Mouse (Mus musculus): ENCODE results near the gene Olfr750. TPM values are rescaled to one million over a fixed set of nuclear protein-coding genes. Genes with fewer than 3 reads are reported as not detected.

Gene Olfr750
- total and polyA plus RNA-seq, 2 experiments from 2014 or later: 0.05 TPM; not detected in 1

GRCm38 (mm10) chr14:51081035-51081434 is 6.8 kb upstream of the Olfr750 start:
- TF ChIP-seq CTCF (IDR thresholded peaks at IDR 0.05; ENCODE audit: low read depth): no peak
- no peak overlapping the region for H3K4me2 ChIP-seq (ENCODE audit: low read depth, low read length)
- no peaks in the 10 kb centered on the region for H3K9me3 ChIP-seq (ENCODE audit: low read length)
- WGBS: 93% methylated on average over 2 of the region's 2 CpGs
- no peaks in the 10 kb centered on the region for H3K4me1 ChIP-seq (ENCODE audit: insufficient read depth, low read length)
- H3K4me3 ChIP-seq (ENCODE audit: low read length): no peak overlapping the region
- H3K27ac ChIP-seq: no peak overlapping the region
- no peaks in the 10 kb centered on the region for H3K27me3 ChIP-seq (ENCODE audit: insufficient read depth, low read length)
- no peak for ATAC-seq
- no peak overlapping the region for H3K9ac ChIP-seq (replicated peaks; ENCODE audit: low read length)
- DNase-seq (ENCODE audit: low spot score): no peak
- no peaks in the 10 kb centered on the region for H3K36me3 ChIP-seq (ENCODE audit: insufficient read depth, low read length)

GRCm38 (mm10) chr14:51079180-51079579 is 4.9 kb upstream of the Olfr750 start:
- no peak overlapping the region for H3K4me2 ChIP-seq (ENCODE audit: low read depth, low read length)
- TF ChIP-seq CTCF (IDR thresholded peaks at IDR 0.05; ENCODE audit: low read depth): no peak
- no peak for ATAC-seq
- no peaks in the 10 kb centered on the region for H3K36me3 ChIP-seq (ENCODE audit: insufficient read depth, low read length)
- no peaks in the 10 kb centered on the region for H3K4me1 ChIP-seq (ENCODE audit: insufficient read depth, low read length)
- H3K27ac ChIP-seq: no peak overlapping the region
- H3K9ac ChIP-seq (replicated peaks; ENCODE audit: low read length): no peak overlapping the region
- 92% methylated on average over 1 of the region's 1 CpGs for WGBS
- DNase-seq (ENCODE audit: low spot score): no peak
- no peaks in the 10 kb centered on the region for H3K27me3 ChIP-seq (ENCODE audit: insufficient read depth, low read length)
- H3K9me3 ChIP-seq (ENCODE audit: low read length): no peaks in the 10 kb centered on the region
- H3K4me3 ChIP-seq (ENCODE audit: low read length): no peak overlapping the region

- no peak overlapping the region for H3K27ac ChIP-seq
- H3K9me3 ChIP-seq (ENCODE audit: low read length): no peaks in the 10 kb centered on the region
- DNase-seq (ENCODE audit: low spot score): peak; percentile 46
- no peaks in the 10 kb centered on the region for H3K36me3 ChIP-seq (ENCODE audit: insufficient read depth, low read length)
- no peak overlapping the region for H3K4me2 ChIP-seq (ENCODE audit: low read depth, low read length)
- WGBS: 91% methylated on average over 2 of the region's 2 CpGs
- no peaks in the 10 kb centered on the region; the same call in 1 of the 2 replicates for H3K4me1 ChIP-seq (ENCODE audit: insufficient read depth, low read length)
- no peak for ATAC-seq
- TF ChIP-seq CTCF (IDR thresholded peaks at IDR 0.05; ENCODE audit: low read depth): peak; percentile 43
- H3K4me3 ChIP-seq (ENCODE audit: low read length): no peak overlapping the region
- no peak overlapping the region for H3K9ac ChIP-seq (replicated peaks; ENCODE audit: low read length)
- no peaks in the 10 kb centered on the region for H3K27me3 ChIP-seq (ENCODE audit: insufficient read depth, low read length)
These were observed 4.6 kb downstream of the Olfr750 start for GRCm38 (mm10) chr14:51069617-51070016.

- no peaks in the 10 kb centered on the region for H3K9me3 ChIP-seq (ENCODE audit: low read length)
- DNase-seq (ENCODE audit: low spot score) (no peak), ATAC-seq (no peak)
- no peaks in the 10 kb centered on the region for H3K27me3 ChIP-seq (ENCODE audit: insufficient read depth, low read length)
- H3K36me3 ChIP-seq (ENCODE audit: insufficient read depth, low read length): no peaks in the 10 kb centered on the region
- 94% methylated on average over 5 of the region's 5 CpGs for WGBS
- H3K4me3 ChIP-seq (ENCODE audit: low read length): no peak overlapping the region
- H3K4me1 ChIP-seq (ENCODE audit: insufficient read depth, low read length): no peaks in the 10 kb centered on the region; the same call in 1 of the 2 replicates
- no peak overlapping the region for H3K27ac ChIP-seq
- H3K9ac ChIP-seq (replicated peaks; ENCODE audit: low read length): no peak overlapping the region
- no peak overlapping the region for H3K4me2 ChIP-seq (ENCODE audit: low read depth, low read length)
- TF ChIP-seq CTCF (IDR thresholded peaks at IDR 0.05; ENCODE audit: low read depth): no peak
These were observed 5.3 kb downstream of the Olfr750 start for GRCm38 (mm10) chr14:51068956-51069355.

GRCm38 (mm10) chr14:51060761-51061160 is 13.5 kb downstream of the Olfr750 start:
- Histone ChIP-seq H3K4me2 (ENCODE audit: low read depth, low read length) (no peak overlapping the region), H3K27ac (no peak overlapping the region), H3K36me3 (ENCODE audit: insufficient read depth, low read length) (no peaks in the 10 kb centered on the region), H3K27me3 (ENCODE audit: insufficient read depth, low read length) (no peaks in the 10 kb centered on the region), H3K4me3 (ENCODE audit: low read length) (no peak overlapping the region), H3K9me3 (ENCODE audit: low read length) (no peaks in the 10 kb centered on the region), H3K9ac (replicated peaks; ENCODE audit: low read length) (no peak overlapping the region), H3K4me1 (ENCODE audit: insufficient read depth, low read length) (no peaks in the 10 kb centered on the region)
- DNase-seq (ENCODE audit: low spot score) (no peak), ATAC-seq (no peak)
- 93% methylated on average over 5 of the region's 5 CpGs for WGBS
- TF ChIP-seq CTCF (IDR thresholded peaks at IDR 0.05; ENCODE audit: low read depth): no peak

- WGBS: 69% methylated on average over 9 of the region's 9 CpGs
- no peaks in the 10 kb centered on the region for H3K36me3 ChIP-seq (ENCODE audit: insufficient read depth, low read length)
- no peak within 1 kb of the TSS for H3K4me3 ChIP-seq (ENCODE audit: low read length)
- H3K27ac ChIP-seq: no peak within 1 kb of the TSS
- H3K9me3 ChIP-seq (ENCODE audit: low read length): no peaks in the 10 kb centered on the region
- no peaks in the 10 kb centered on the region for H3K4me1 ChIP-seq (ENCODE audit: insufficient read depth, low read length)
- no peak within 1 kb of the TSS for H3K9ac ChIP-seq (replicated peaks; ENCODE audit: low read length)
- DNase-seq (ENCODE audit: low spot score): no peak
- no peak for ATAC-seq
- TF ChIP-seq CTCF (IDR thresholded peaks at IDR 0.05; ENCODE audit: low read depth): no peak
- no peak within 1 kb of the TSS for H3K4me2 ChIP-seq (ENCODE audit: low read depth, low read length)
- H3K27me3 ChIP-seq (ENCODE audit: insufficient read depth, low read length): no peaks in the 10 kb centered on the region
These were observed 16.8 kb downstream of the Olfr750 start, which contains the start of gene Rnase12 for GRCm38 (mm10) chr14:51057401-51057831. Rnase12 (minus strand) TSS chr14:51057661.

Data from hindbrain, postnatal 0 days (tissue).